Mouse (Mus musculus): ENCODE measurements around the gene Hipk2. TPM values are rescaled to one million over a fixed set of nuclear protein-coding genes. Genes with fewer than 3 reads are reported as not detected.

Hipk2 gene
- polyA plus RNA-seq, 2 experiments: 11.9 to 12.3 TPM

DNA sequence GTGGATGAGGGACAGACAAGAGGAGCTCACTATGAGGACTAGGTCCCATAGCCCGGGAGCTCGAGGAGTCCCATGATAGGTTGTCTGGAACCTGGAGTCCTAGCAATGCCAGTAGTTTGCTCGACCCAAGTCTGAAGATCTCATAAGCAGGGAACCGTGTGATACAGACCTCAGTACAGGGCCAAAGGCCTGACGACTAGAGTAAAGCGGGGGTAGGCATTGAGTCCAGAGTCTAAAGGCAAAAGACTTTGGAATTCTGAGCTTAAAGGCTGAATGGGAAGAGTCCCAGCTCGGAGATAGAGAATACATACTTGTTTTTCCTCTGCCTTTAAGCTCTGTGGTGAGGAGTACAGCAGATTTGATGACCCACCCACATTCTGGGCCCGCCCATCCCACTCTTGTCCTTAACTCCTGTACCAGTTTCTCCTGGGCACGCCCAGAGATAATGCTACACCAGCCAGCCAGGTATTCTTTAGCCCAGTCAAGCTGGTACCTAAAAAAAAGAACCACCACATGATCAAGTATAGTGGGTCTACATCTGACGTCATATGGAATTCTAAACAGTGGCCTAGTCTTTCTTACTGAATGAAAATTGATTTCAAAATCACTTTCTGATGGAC, 27.0 kb upstream of the Hipk2 start:
- Histone ChIP-seq H3K4me2 (replicated peaks; ENCODE audit: low read depth, low read length, severe bottlenecking) (no peak overlapping the region), H3K4me3 (replicated peaks; ENCODE audit: low read length) (no peak overlapping the region), H3K27me3 (ENCODE audit: control insufficient read depth, insufficient read depth, low read length) (no peaks in the 10 kb centered on the region), H3K9me3 (ENCODE audit: control insufficient read depth, low read length) (no peaks in the 10 kb centered on the region), H3K36me3 (ENCODE audit: control insufficient read depth, insufficient read depth, low read length) (no peaks in the 10 kb centered on the region), H3K9ac (ENCODE audit: low read depth, low read length, severe bottlenecking) (no peak overlapping the region), H3K4me1 (ENCODE audit: control insufficient read depth, insufficient read depth, low read length) (no peaks in the 10 kb centered on the region), H3K27ac (replicated peaks; ENCODE audit: low read depth, low read length) (no peak overlapping the region)
- 87% methylated on average over 10 of the region's 10 CpGs for WGBS
- DNase-seq (ENCODE audit: low spot score): no peak
- ATAC-seq (ENCODE audit: low FRiP score, low read depth): no peak
- no peak for TF ChIP-seq POLR2A (IDR thresholded peaks at IDR 0.05; ENCODE audit: borderline replicate concordance, extremely low read depth, insufficient read depth, insufficient read length)

GRCm38 (mm10) chr6:38901636-38902035, 25.7 kb upstream of the Hipk2 start:
- DNase-seq (ENCODE audit: low spot score): no peak
- no peak for ATAC-seq (ENCODE audit: low FRiP score, low read depth)
- Histone ChIP-seq H3K4me1 (ENCODE audit: control insufficient read depth, insufficient read depth, low read length) (no peaks in the 10 kb centered on the region), H3K4me2 (replicated peaks; ENCODE audit: low read depth, low read length, severe bottlenecking) (no peak overlapping the region), H3K36me3 (ENCODE audit: control insufficient read depth, insufficient read depth, low read length) (no peaks in the 10 kb centered on the region), H3K4me3 (replicated peaks; ENCODE audit: low read length) (no peak overlapping the region), H3K9me3 (ENCODE audit: control insufficient read depth, low read length) (no peaks in the 10 kb centered on the region), H3K27ac (replicated peaks; ENCODE audit: low read depth, low read length) (no peak overlapping the region), H3K9ac (ENCODE audit: low read depth, low read length, severe bottlenecking) (no peak overlapping the region), H3K27me3 (ENCODE audit: control insufficient read depth, insufficient read depth, low read length) (no peaks in the 10 kb centered on the region)
- WGBS: 82% methylated on average over 3 of the region's 3 CpGs
- TF ChIP-seq POLR2A (IDR thresholded peaks at IDR 0.05; ENCODE audit: borderline replicate concordance, extremely low read depth, insufficient read depth, insufficient read length): no peak

- DNase-seq (ENCODE audit: low spot score) (no peak), ATAC-seq (ENCODE audit: low FRiP score, low read depth) (no peak)
- H3K27ac ChIP-seq (replicated peaks; ENCODE audit: low read depth, low read length): no peak overlapping the region
- 84% methylated on average over 4 of the region's 4 CpGs for WGBS
- no peak overlapping the region for H3K9ac ChIP-seq (ENCODE audit: low read depth, low read length, severe bottlenecking)
- H3K4me2 ChIP-seq (replicated peaks; ENCODE audit: low read depth, low read length, severe bottlenecking): no peak overlapping the region
- no peaks in the 10 kb centered on the region for H3K36me3 ChIP-seq (ENCODE audit: control insufficient read depth, insufficient read depth, low read length)
- no peaks in the 10 kb centered on the region for H3K4me1 ChIP-seq (ENCODE audit: control insufficient read depth, insufficient read depth, low read length)
- no peak overlapping the region for H3K4me3 ChIP-seq (replicated peaks; ENCODE audit: low read length)
- H3K27me3 ChIP-seq (ENCODE audit: control insufficient read depth, insufficient read depth, low read length): no peaks in the 10 kb centered on the region
- no peaks in the 10 kb centered on the region for H3K9me3 ChIP-seq (ENCODE audit: control insufficient read depth, low read length)
- TF ChIP-seq POLR2A (IDR thresholded peaks at IDR 0.05; ENCODE audit: borderline replicate concordance, extremely low read depth, insufficient read depth, insufficient read length): no peak
These were observed 25.2 kb upstream of the Hipk2 start for GRCm38 (mm10) chr6:38901152-38901551.

GRCm38 (mm10) chr6:38900479-38901126, 24.6 kb upstream of the Hipk2 start:
- H3K9me3 ChIP-seq (ENCODE audit: control insufficient read depth, low read length): no peaks in the 10 kb centered on the region
- no peak overlapping the region for H3K27ac ChIP-seq (replicated peaks; ENCODE audit: low read depth, low read length)
- DNase-seq (ENCODE audit: low spot score) (no peak), ATAC-seq (ENCODE audit: low FRiP score, low read depth) (no peak)
- H3K4me2 ChIP-seq (replicated peaks; ENCODE audit: low read depth, low read length, severe bottlenecking): no peak overlapping the region
- no peaks in the 10 kb centered on the region for H3K27me3 ChIP-seq (ENCODE audit: control insufficient read depth, insufficient read depth, low read length)
- TF ChIP-seq POLR2A (IDR thresholded peaks at IDR 0.05; ENCODE audit: borderline replicate concordance, extremely low read depth, insufficient read depth, insufficient read length): no peak
- no peak overlapping the region for H3K4me3 ChIP-seq (replicated peaks; ENCODE audit: low read length)
- no peaks in the 10 kb centered on the region for H3K36me3 ChIP-seq (ENCODE audit: control insufficient read depth, insufficient read depth, low read length)
- 88% methylated on average over 4 of the region's 4 CpGs for WGBS
- H3K4me1 ChIP-seq (ENCODE audit: control insufficient read depth, insufficient read depth, low read length): no peaks in the 10 kb centered on the region
- H3K9ac ChIP-seq (ENCODE audit: low read depth, low read length, severe bottlenecking): no peak overlapping the region

- Histone ChIP-seq H3K36me3 (ENCODE audit: control insufficient read depth, insufficient read depth, low read length) (no peaks in the 10 kb centered on the region), H3K27ac (replicated peaks; ENCODE audit: low read depth, low read length) (no peak overlapping the region), H3K4me3 (replicated peaks; ENCODE audit: low read length) (no peak overlapping the region), H3K4me1 (ENCODE audit: control insufficient read depth, insufficient read depth, low read length) (no peaks in the 10 kb centered on the region), H3K4me2 (replicated peaks; ENCODE audit: low read depth, low read length, severe bottlenecking) (no peak overlapping the region), H3K27me3 (ENCODE audit: control insufficient read depth, insufficient read depth, low read length) (no peaks in the 10 kb centered on the region), H3K9ac (ENCODE audit: low read depth, low read length, severe bottlenecking) (no peak overlapping the region), H3K9me3 (ENCODE audit: control insufficient read depth, low read length) (no peaks in the 10 kb centered on the region)
- DNase-seq (ENCODE audit: low spot score) (no peak), ATAC-seq (ENCODE audit: low FRiP score, low read depth) (no peak)
- TF ChIP-seq POLR2A (IDR thresholded peaks at IDR 0.05; ENCODE audit: borderline replicate concordance, extremely low read depth, insufficient read depth, insufficient read length): no peak
- WGBS: 91% methylated on average over 4 of the region's 4 CpGs
These were observed 24.1 kb upstream of the Hipk2 start for GRCm38 (mm10) chr6:38900073-38900472.

Measured in limb, embryonic 14.5 days (tissue).